Mouse (Mus musculus) urinary bladder, postnatal 14 days (tissue): ENCODE measurements at regions not wholly inside any gene's neighbourhood (a gene's known extent, or its start where the extent isn't known, plus 50 kb on each side); places are given as distances from the start of the nearest gene placed in this dataset.

Experiments
- DNase-seq: peaks from one replicate; pipeline ENCODE4 v3.0.0; 2021; ENCODE audit warnings: low spot score

DNA sequence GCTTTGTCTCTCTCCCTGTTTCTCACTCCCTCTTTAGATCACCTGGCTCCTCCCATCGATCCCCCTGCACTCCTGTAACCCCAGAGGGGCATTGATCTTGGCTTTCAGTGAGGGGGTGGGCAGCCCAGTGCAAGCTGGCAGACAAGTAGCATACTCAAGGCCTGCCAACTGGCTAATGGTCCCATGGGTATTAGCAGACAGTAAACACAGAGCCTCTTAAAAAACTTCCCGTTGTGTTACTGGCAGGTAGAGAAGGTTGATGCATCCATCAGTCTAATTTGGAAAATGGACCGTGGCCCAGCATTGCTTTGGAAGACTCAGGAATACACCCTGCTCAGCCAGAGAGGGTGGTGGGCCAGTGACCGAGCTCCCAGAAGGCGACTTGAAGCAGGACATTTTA, 145.0 kb downstream of the 9530068E07Rik start:
- DNase-seq, result no peak

DNA sequence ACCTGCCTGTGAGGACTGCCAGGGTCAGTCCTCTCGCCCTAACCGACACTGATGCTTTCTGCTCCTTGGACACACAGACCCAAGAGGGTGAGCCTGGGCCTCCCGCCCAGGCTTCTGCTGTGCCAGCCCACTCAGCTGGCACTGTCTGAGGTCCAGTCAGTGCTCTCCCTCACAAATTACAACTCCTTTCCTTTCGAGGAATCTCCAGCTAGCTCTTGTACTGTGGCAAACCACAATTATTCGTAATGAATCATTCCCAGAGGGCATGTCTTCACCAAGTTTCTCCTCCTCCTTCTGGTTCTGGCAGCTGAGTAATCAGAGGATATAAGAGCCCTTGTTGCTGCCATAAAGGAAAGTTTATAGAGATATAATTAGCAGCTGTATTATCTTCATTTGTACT, 155.2 kb downstream of the 9530068E07Rik start:
- no peak for DNase-seq

DNA sequence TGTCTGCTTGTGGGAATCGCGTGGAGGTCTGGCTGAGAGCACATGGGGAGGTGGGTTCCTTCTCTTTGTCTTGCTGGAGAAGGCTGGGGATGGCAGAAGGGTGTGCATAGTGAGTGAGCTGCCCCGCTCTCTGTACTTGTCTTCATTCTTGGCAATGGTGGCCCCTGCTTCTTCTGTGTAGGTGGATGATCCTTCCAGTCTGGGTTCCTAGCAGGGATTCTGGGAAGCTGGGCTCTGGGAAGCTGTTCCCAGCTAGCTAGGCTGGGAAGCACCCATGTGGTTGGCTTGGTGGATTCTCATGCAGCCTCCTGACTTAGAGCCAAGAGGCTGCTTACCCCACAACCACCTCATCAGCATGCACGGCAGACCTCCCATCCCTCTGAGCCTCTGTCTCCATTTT, 156.6 kb downstream of the 9530068E07Rik start:
- DNase-seq, result no peak

DNA sequence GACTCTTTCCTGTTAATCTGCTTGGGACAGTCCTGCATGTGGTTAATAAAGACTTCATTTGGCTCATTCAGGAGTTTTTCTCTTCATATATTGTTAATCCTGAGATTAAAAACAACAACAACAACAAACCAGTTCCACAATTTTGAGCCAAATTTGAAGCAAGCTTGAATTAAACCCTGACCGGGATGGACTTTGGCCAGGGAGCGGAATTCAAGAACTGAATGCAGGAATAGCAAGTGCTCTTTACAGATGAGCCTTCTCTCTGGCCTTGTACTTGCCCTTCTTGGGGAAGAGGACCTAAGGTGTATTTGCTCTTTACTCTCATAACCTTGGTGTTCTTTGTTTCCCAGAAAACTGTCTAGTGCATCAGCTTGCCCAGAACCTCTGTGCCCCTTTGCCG, 161.6 kb downstream of the 9530068E07Rik start:
- no peak for DNase-seq

DNA sequence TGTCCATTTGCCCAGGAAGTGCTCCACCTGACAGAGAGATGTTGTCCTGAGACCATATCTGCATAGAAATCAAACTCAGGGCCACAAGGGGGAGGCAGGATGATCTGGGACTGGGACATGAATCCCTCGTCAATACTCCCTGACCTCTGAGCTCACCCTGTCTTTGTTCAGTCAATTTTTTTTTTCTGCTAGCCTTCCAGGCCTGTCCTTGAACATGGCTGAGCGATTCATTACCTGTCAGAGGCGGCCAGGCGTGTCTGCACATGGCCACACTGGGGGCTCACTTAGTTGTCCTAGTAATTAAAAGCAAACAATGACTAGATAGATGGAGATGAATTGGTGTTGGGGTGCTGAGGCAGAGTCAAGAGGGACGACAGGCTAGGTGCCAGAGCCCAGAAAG, 162.6 kb downstream of the 9530068E07Rik start:
- no peak for DNase-seq

DNA sequence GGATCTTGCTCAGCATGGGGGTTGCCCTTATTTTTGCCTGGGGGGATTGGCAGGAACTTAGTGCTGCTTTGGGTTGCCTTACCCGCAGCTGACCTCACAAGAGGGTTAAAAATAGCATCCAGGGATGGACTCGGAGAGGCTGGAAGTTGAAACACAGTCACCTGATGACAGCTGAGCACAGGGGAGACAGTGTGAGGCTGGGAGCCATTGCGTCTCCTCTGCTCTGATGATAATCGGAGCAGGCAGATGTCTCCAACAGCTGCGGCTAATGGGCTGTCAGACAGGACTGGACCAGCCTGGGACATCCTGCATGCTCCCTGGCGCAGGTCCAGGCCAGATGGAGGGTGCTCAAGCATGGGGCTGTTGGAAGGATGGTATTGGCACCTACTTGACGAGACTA, 165.1 kb downstream of the 9530068E07Rik start:
- DNase-seq, result no peak

DNA sequence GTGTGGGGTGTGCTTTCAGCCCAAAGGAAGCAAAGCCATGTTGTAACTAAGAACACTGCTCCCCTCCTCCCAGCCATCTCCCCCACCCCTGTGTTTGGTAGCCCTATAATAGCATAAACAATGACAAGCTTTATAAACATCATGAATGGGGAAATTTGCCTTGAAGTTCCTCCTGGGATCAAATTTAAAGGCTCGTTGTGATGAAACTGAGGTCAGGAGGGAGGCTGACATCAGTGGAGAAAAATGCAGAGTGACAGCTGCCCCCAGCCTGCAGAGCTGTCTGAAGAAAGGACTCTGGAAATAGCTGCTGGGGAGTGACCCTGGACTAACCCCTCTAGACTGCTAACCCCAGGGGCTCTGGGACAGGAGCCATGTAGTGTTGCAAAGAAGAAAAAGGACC, 169.2 kb downstream of the 9530068E07Rik start:
- no peak for DNase-seq

DNA sequence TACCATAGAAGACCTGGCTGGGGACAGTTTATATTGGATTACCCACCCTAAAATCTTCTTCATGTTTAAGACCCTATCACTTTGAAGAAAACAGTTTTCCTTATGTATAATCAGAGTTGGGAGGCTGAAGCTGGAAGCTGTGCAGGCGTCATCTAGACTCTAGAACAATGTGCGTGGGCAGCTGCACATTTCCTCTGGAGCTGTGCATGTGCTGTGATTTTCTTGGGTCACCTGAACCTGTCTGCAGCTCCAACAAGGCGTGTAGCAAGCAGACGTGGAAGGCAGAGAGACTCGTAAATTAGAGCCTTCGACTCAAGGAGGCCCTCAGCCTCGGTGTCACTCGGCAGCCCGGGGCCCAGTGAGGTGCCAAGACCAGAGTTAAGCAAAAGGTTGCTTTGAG, 169.8 kb downstream of the 9530068E07Rik start:
- DNase-seq, result no peak

DNA sequence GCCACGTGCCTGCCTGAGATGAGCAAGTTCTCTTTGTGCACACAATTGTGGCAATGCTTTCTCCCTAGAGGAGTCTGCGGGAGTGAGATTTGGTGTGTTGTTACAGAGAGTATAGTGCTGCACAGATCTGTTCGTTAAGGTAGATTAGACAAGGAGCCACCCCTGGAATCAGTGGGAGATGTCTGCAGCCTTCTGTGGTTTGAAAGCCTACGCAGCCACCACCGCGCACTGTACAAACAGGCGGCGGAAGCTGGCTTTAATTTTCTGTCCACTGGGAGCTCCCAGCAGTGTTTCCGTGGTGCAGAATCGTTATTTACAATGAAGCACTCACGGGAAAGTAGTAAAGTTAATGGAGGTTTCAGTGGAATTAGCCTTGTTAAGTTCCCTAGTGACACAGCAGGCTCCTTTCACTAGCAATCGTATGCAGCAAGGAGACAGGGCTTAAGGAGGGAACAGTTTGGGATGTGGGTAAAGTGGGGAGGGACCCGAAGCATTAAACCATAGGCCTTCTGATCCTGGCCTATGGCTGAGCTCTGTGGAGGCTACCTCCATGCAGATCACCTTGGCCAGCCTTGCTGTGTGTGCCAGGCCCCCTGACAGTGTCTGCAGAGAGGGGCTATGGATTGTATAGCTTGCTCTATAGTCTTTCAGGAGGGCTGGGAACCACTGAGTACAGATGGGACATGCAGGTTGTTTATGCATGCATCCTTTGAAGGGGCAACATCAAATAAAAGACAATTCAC, 171.9 kb downstream of the 9530068E07Rik start:
- DNase-seq, result no peak

DNA sequence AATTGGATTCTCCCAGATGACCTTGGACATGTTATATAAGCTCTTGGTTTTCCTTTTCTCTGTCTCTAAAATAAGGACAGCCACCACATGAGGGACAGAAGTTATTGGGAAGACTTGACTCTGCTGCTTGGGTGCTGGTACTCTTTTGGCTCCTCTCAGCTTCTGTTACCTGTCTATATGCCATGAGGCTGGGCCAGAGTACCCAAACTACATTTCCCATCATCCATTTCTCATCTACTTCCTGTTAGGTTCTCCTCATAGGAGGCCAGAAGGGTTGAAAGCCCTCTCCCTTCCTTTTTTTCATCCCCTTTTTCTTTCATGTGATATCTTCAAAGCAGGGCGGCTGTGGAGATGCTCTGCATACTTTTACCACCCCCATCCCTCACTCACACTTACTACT, 172.6 kb downstream of the 9530068E07Rik start:
- DNase-seq, result no peak

DNA sequence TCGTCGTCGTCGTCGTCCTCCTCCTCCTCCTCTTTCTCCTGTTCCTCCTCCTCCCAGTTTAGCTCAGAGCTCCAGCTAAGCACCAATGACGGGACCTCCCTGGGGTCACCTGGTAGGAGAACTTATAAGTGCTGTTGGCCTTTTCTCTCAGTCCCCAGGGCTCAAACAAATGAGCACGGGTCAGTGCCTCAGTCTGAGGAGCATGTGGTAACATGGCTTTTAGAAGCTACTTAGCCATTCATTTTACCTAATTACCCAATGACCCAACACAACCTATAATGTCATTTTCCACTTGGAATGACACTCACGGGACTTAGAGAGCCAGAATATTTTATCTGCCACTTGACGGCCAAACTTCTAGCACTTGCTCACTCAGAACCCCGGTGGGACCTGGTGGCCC, 173.5 kb downstream of the 9530068E07Rik start:
- no peak for DNase-seq

DNA sequence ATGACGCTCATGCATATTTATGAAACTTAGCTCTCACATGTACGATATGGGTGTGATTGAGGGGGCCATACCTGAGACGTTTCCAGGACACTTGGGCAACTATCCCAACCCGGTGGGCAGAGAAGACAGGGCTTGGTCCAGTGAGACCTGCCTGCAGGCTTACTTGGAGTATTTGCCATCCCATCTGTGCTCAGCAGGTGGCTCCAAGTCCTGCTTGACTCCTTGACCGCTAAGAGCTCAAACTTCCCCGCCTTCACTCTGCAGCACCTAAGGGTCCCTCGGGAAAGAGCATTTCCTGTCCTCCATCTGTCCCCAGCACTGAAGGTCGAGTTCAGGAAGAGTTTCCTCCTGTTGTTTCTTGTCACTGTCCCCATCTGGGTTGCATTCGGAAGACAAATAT, 182.2 kb downstream of the 9530068E07Rik start:
- no peak for DNase-seq

DNA sequence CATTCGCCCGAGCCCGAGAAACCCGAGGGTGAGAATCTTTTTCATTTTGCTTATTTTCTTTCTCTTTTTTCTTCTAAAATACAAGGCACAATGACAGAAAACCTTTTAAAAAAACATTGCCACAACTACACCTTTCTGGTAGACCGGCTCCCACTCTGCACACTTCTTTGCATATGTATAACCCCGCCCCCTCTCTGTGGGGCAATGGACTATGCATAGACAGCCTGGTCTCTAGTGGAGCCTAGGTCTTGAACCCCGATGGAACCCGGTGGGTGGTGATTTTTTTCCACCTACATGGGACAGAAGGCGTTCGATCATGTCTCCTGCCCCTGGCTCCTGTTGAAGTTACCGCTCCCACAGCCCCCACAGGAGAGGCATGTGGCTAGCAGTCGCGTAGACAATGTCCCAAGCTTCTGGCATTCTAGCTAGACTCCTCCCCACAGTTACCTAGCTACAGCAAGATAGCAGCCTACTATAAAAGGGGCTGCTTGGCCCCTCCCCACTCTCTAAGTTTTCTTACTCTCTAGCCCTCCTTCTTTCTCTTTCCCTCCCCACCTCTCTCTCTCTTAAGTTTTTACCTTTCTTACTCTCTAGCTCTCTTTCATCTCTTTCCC, 183.6 kb downstream of the 9530068E07Rik start:
- DNase-seq, result no peak

DNA sequence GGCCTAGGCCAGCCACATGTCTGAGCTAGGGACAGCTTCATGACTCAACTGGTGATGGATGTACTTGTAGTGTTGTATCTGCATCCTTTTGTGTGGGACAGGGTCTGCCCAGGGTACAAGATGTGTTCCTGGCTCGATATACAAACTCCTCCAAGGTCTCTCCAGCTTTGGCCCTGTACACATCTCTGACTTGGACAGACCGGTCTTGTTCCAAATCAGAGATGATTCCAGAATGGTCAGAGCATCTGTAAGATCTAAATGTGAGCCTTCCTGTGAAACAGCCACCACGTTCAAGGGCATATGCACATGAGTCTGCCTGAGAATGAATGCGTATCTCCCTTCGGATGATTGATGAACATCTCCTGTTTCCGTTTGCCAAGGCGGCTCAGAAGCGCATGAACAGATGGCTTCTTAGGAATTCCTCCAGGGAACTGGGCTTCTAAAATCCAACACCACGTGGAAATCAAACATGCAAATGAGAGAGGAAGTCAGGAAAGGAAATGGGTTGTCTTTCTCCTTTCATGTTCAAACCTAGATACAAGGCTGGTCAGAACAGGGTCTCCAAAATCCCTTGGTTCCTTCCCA, 172.7 kb upstream of the Fstl4 start:
- DNase-seq, result no peak

DNA sequence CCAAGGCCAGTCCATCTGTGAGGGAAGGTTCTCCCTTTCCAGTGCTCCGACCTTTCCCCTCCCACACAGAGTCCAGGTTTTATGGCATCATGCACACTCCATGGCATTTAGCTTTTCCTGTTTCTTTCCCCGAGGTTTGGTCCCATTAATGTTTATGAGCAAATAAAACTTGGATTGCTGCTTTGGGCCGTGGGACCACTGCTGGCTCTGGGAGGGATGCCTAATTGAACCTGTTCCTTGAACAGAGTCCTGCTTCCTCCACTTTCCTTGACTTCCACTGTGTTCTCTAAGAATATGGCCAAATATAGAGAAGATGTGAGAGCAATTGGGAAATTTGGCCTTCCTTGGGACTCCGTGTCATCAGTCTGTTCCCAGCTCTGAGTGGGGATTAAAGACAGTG, 170.3 kb upstream of the Fstl4 start:
- no peak for DNase-seq

DNA sequence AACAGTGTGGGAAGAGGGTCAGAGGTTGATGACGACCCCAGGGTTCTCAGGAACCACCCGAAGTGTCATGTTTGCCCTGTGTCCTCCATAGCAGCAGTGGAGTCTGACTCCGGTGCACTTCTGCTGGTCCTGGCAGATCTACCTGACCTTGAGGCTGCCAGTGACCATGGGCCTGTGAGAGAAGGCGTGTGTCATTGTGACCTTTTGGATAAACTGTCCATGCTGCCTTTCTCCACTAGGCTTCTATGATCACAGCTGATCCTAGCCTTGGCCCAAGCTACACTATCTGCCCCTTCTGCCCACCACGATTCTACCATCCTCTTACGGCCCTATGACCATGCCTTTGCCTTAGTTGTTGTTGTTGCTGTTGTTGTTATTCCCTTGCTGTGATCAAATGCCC, 163.2 kb upstream of the Fstl4 start:
- DNase-seq, result no peak

DNA sequence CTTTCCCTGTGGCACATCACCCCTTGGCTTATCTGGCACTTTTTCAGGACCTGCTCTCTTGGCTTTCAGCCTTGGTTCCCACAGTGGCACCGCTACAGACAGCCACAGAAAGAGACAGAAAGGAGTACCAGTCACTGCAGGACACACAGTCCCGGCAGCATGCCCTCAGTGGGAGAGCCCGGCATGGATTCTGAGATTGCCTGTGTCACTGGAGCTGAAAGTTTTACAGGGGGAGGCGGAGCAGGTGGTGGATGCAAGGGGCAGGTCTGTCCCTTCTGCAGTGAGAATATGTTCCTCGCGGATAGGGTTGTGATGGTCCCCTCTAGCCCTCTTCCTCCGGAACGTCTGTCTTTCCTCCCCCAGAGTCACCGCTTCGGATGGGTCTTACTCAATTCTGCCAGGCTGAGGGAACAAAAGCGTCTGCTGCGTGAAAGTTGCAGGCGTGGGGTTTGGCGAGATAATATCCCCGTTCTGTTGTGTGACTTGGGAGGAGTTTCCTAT, 162.3 kb upstream of the Fstl4 start:
- DNase-seq, result no peak

DNA sequence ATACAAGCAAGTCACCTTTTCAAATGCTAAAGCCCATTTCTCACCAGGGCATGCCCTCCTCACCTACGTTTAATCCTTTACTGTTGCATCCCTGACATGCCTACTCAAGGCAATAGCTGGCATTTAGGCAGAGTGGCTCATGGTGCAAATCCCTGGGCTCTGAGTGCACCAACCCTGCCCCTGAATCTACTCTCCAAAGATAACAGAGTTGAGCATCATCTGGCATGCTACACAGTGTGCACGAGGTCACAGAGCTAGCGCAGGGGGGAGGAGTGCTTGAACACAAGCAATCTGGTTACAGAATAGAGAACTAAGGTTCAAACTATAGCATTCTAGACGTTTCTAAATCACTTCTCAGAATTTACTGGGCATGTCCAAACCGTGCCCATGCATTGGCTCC, 161.6 kb upstream of the Fstl4 start:
- DNase-seq, result no peak

DNA sequence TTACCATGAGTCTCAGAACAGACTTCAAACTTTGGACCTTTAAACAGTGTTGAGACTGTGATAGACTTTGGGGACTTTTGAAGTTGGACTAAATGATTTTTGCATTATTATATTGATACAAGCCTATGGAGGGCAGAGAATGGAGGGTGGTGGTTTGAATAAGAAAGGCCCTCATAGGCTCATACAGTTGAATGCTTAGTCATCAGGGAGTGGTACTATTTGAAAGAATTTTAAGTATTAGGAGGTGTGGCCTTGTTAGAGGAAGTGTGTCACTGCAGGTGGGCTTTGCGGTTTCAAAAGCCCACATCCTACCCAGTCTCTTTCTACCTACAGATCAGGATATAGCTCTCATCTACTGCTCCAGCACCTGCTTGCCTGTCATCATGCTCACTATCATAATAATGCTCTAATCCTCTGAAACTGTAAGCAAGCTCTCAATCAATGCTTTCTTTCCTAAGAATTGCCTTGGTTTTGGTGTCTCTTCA, 153.7 kb upstream of the Fstl4 start:
- DNase-seq, result no peak

DNA sequence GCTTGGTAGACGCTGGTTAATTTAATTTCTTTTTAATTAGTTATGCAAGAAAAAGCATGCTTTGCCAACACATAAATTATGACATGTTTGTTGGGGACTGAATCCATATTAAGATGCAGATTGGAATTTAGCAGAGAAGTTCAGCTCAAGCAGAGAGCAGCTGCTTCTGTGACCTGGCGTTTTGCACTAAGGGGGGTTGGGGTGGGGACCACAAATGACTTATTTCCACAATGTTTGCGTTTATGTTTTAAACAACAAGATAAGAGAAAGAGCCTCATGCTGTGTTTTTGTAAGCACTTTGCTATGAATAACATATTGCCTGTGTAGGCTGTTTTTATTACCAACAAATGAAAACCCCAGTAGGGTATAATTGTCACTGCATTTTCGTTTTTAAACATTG, 148.8 kb upstream of the Fstl4 start:
- DNase-seq, result no peak

DNA sequence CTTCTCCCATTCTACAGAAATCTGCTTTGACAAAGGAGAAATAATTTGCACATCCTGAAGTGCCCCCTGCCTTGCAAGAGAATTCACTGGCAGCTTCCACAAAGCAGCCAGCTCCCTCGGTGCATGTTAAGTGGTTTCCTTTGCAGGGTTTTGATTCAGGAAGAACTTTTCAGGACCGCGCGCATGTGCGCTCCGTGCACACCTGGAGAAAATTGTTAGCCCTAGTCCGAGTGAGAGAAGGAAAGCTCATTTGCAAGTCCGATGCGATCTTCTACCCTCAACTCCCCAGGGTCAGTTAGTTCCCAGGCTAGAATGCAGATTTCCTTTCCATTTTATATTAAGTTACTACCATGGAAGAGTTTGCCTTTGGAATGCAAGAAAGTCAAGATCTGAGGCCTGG, 145.8 kb upstream of the Fstl4 start:
- DNase-seq, result no peak

DNA sequence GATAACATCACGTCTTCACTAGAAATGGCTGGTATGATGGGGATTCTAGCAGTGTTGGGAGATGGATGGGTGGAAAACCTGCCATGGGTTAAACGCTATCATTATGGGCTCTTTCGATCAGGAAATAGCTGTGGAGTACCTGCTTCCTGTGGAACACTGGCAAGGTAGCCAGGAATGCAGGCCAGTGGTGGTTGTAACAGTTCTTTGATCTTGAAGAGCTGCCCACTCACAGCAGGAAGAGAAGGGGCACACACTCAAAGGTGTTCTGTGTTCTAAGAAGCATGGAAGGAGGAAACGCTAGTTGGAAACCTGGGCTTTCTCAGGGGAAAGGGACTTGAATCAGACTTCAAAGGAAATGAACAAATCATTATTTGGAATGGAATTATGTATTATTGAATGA, 141.6 kb upstream of the Fstl4 start:
- no peak for DNase-seq

DNA sequence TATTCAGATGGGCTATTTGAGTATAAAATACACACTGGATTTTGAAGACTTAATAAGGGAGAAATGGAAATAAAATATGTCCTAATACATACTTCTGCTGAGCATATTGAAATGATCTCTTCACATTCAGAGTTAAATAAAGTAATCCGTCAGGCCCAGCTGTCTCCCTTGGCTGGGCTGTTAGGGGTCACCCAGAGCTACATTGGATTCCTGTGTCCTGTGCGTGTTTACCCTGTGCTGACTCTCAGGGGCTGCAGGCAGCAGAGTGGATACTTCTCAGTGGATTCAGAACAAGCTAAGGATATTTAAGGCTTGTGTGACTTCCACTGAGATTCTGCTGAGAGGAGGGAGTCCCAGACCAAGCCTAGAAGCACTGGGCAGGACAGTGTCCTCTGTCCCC, 135.6 kb upstream of the Fstl4 start:
- DNase-seq, result no peak
